Mouse (Mus musculus) ES-Bruce4 (cell line): ENCODE data around the gene Map4.

Experiments
- CTCF ChIP-seq: IDR thresholded peaks from one replicate; pipeline ENCODE4 v1.8.1; 2011; ENCODE audit warnings: low read depth, low read length
- POLR2A ChIP-seq: IDR thresholded peaks from one replicate; pipeline ENCODE4 v1.8.1; 2011; ENCODE audit warnings: low read length; ENCODE audit not compliant: insufficient read depth

DNA sequence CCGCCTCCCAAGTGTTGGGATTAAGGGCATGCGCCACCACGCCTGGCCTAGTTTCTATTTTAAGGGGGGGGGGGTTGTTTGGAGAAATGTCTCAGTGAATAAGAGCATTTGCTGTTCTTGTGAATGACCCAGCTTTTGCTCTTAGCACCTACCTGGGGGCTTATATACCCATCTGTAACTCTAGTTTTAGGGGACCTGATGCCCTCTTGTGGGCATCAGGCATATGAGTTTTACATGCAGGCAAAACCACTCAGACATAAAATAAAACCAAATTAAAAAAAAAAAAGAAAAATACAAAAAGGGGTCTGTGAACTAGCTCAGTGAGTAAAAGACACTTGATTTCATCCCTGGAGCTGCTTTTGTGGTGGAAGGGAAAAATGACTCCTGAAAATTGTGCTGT, 8.1 kb downstream of the Map4 start:
- TF ChIP-seq POLR2A: no peak
- no peak for TF ChIP-seq CTCF
